ENCODE assay signal across 10 mouse cellular contexts in genomic region chr11:117350462-117351222, GRCm38 (mm10).
DNase-seq lines count a peak whose midpoint lies in the region; ATAC-seq lines count a peak whose summit lies in the region.
"Had no signal": no experiment of that assay in that cellular context is flagged by ENCODE, and none has a peak within 500 bp of the region (broad histone marks: within the 10 kb centered on the region; RNA-seq: fewer than 3 reads in every experiment).

No protein-coding gene starts in this region.

- peak overlapping the region; percentile 12; the same call in 1 of the 2 replicates for H3K4me3 ChIP-seq in heart, embryonic 10.5 days
- H3K4me3 ChIP-seq in lung, embryonic 16.5 days (ENCODE audit: low read length), result no peak overlapping the region
- no peak overlapping the region for H3K4me3 ChIP-seq in hindbrain, embryonic 13.5 days
- H3K4me3 ChIP-seq: forebrain, embryonic 12.5 days had no signal

- peaks cover 63% of the 10 kb centered on the region for H3K4me1 ChIP-seq in heart, embryonic 10.5 days
- H3K4me1 ChIP-seq in lung, embryonic 16.5 days (replicated peaks; ENCODE audit: control insufficient read depth, insufficient read depth, low read length), result peaks cover 47% of the 10 kb centered on the region
- peaks cover 53% of the 10 kb centered on the region for H3K4me1 ChIP-seq in hindbrain, embryonic 13.5 days (replicated peaks)

- 65% methylated on average over 11 of the region's 11 CpGs for WGBS in heart, embryonic 10.5 days
- WGBS in lung, embryonic 16.5 days, result 71% methylated on average over 11 of the region's 11 CpGs
- WGBS in hindbrain, embryonic 13.5 days, result 88% methylated on average over 11 of the region's 11 CpGs

- no peak for DNase-seq in heart, embryonic 10.5 days (ENCODE audit: low spot score)
- no peak for DNase-seq in heart, adult 18-20 months
- DNase-seq in lung, postnatal 36 days, result no peak
- DNase-seq in cerebellum, adult 11-12 months, result no peak
- DNase-seq: cerebellum, adult 8-10 months had no signal

- H3K27me3 ChIP-seq in heart, embryonic 10.5 days (ENCODE audit: insufficient read depth, poor library complexity, severe bottlenecking), result no peaks in the 10 kb centered on the region
- H3K27me3 ChIP-seq in lung, embryonic 16.5 days (ENCODE audit: control insufficient read depth, insufficient read depth, low read depth, low read length), result no peaks in the 10 kb centered on the region
- H3K27me3 ChIP-seq in hindbrain, embryonic 13.5 days, result no peaks in the 10 kb centered on the region
- H3K27me3 ChIP-seq: forebrain, embryonic 12.5 days had no signal

- H3K4me2 ChIP-seq in lung, embryonic 16.5 days (ENCODE audit: low read depth, low read length), result no peak overlapping the region
- H3K4me2 ChIP-seq in hindbrain, embryonic 13.5 days, result no peak overlapping the region
- H3K4me2 ChIP-seq: forebrain, embryonic 12.5 days had no signal

- H3K9me3 ChIP-seq in heart, embryonic 10.5 days, result no peaks in the 10 kb centered on the region
- no peaks in the 10 kb centered on the region for H3K9me3 ChIP-seq in lung, embryonic 16.5 days (ENCODE audit: control insufficient read depth, low read length)
- no peaks in the 10 kb centered on the region for H3K9me3 ChIP-seq in hindbrain, embryonic 13.5 days
- H3K9me3 ChIP-seq: forebrain, embryonic 12.5 days had no signal

- no peak for ATAC-seq in lung, embryonic 16.5 days (ENCODE audit: low read depth)
- ATAC-seq in hindbrain, embryonic 13.5 days (ENCODE audit: low FRiP score), result no peak
- 0 out of 2 replicates have a peak, but pooled peaks have one; percentile 9 for ATAC-seq in megakaryocyte progenitor cell, adult 5-6 weeks (replicated peaks; ENCODE audit: poor library complexity)
- ATAC-seq in frontal cortex, adult (ENCODE audit: low TSS enrichment), result no peak

- H3K27ac ChIP-seq in heart, embryonic 10.5 days, result peak overlapping the region; percentile 78
- H3K27ac ChIP-seq in lung, embryonic 16.5 days (ENCODE audit: low read length), result peak overlapping the region; percentile 47; the same call in 1 of the 2 replicates
- peak overlapping the region; percentile 85; the same call in 1 of the 2 replicates for H3K27ac ChIP-seq in hindbrain, embryonic 13.5 days

- H3K9ac ChIP-seq in lung, embryonic 16.5 days (ENCODE audit: low read length), result 0 out of 2 replicates have a peak overlapping the region, but pooled peaks have one; percentile 18
- no peak overlapping the region for H3K9ac ChIP-seq in hindbrain, embryonic 13.5 days
- H3K9ac ChIP-seq: forebrain, embryonic 12.5 days had no signal

- H3K36me3 ChIP-seq in heart, embryonic 10.5 days, result peaks cover 50% of the 10 kb centered on the region
- peaks cover 38% of the 10 kb centered on the region for H3K36me3 ChIP-seq in lung, embryonic 16.5 days (ENCODE audit: control insufficient read depth, insufficient read depth, low read length)
- peaks cover 45% of the 10 kb centered on the region for H3K36me3 ChIP-seq in hindbrain, embryonic 13.5 days
